Mouse (Mus musculus) layer of hippocampus, adult 8-10 months (tissue): ENCODE data around the gene Stkld1. TPM values are rescaled to one million over a fixed set of nuclear protein-coding genes. Genes with fewer than 3 reads are reported as not detected.
"Not testable (repeated sequence)": the region's sequence is repeated elsewhere in the genome, so short reads cannot be mapped to it uniquely, and the experiment has no call there.

Experiments used
- DNase-seq, 2 experiments: peaks; one replicate each; pipeline ENCODE4 v3.0.0; 2022; ENCODE audit warnings: low spot score in 2 of 2
- total RNA-seq, 4 experiments: library from RNA; stranded (reverse); gene quantifications; 2 replicates each; pipeline ENCODE4 v1.2.4; 2022

Gene Stkld1
- under 1 TPM in 3 of 4 experiments, not detected in 1; 0.34 to 1.00 (median 0.35) TPM for total RNA-seq

DNA sequence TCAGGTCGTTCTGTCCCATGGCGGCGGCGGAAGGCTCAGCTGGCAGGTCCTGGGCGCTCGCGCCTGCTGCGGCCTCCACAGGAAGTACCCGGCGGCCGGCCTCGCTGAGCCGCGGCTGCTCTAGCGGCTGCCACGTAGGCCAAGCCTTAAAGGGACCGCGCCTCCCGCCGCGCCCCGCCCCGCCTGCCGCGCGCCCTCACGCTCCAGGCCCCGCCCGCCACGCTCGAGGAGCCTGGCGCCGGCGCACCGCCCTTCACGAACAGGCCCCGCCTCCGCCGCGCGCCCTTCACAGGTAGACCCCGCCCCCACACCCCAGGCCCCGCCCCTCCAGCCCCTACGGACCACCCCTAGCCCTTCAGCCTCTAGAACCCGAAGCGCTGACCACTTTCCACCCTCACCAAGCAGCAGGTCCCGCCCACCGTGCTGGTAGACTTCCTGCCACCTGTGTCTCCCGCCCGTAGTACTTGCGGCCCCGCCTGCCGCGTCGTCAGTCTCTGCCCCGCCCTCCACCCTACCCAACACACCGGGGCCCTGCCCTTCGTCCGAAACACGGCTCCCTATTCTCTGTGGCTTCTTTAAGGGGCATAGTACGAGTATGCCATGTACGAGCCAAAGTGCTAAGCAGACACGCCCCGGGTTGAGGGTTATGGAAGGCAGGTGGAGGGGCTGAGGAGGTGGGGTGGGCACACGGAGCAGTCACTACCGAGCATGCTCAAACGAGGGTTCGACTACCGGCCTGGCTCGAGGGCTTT is at the start of gene Stkld1, which contains the start of gene Surf4:
TSS of gene Stkld1 (plus strand) at position 744 of the 752 bp plus-strand sequence.
TSS of gene Surf4 (minus strand) at position 625 of the 752 bp plus-strand sequence.
- peak; percentile 82 to 89 for DNase-seq

DNA sequence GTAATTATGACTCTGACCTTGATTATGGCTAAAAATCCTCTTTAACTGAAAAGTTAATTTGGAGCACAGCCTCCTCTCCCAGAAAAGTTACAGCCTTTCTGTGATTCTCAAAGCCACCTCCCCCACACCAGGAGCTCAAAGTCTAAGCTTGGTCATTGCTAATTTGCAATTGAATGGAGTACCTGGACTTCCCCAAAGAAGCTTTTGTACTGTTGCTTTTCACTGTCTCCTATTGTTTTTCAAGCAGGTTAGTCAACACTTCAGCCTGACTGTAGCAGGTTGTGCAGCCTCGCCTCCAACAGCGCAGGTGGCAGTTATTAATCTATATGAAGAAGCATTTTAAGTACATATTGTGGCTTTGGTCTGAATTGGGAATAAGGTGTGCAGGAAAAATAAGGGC is 48.3 kb upstream of the Stkld1 start:
- not testable (repeated sequence) for DNase-seq

DNA sequence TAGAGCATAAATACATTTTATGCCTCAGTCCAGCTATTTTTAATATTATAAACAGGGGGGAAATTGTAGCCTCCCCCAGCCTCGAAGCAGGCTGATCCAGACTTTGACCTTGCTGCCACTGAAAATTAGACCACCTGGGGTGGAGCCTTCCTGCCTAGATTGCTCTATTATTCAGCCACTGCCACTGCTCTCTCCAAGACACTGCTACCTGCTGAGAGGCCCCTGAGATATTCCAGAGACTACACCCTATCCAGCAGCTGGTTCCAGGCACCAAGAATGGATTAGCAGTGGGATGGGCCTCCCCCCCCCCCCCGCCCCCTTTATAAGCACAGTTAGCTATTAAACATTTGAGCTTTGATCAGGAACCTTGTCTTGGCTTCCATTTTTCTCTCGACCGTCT is 47.7 kb upstream of the Stkld1 start:
- not testable (repeated sequence) for DNase-seq

DNA sequence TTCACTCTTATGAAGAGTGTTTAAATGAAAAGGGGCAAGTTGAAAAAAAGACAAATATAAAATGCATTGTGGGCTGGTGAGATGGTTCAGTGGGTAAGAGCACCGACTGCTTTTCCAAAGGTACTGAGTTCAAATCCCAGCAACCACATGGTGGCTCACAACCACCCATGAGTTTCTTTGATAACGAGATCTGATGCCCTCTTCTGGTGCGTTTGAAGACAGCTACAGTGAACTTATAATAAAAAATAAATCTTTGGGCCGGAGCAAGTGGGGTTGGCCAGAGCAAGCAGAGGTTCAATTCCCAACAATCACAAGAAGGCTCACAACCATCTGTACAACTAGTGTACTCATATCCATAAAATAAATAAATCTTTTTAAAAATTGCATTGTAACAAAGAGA is 37.9 kb upstream of the Stkld1 start:
- no peak for DNase-seq

DNA sequence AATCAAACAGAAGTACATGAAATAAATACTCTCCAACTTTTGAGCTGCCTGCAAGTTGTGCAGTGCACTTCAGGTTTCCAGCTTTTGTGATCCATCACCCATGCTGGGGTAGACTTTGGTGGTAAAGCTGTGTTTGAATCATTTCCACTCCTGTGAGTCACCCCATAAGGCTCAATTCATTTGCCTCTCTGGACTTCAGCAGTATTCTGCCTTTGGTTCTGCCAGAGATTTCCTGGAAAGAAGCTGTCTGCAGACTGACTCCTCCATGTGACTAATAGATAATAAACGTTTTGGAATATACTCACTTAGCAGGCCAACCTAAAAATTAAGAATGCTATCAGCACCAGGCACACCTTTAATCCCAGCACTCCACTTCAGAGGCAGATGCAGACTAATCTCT is 33.1 kb upstream of the Stkld1 start:
- DNase-seq: no peak

DNA sequence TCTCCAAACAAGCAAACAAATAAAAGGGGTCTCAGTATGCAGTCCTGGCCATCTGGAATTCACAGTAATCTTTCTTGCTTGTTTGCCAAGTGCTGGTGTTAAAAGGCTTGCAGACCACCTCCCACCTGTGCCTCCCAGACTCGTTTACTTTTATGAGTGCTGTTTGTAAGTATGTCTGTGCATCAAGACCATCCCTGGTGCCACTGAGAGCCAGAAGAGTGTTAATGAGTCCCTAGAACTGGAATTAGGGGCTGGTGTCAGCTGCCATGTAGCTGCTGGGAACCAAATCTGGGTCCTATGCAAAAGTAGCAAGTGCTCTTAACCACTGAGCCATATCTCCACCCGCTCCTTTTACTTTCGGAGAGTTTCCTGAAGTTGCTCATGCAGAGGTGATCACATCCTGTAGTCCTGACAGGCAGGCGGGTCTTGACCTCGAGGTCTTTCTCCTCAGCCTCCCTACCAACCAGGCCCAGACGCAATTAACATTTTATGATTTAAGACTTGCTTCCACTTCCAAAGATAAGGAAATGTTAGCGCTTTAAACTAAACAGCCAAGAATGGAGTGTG is 31.9 kb upstream of the Stkld1 start:
- no peak for DNase-seq

DNA sequence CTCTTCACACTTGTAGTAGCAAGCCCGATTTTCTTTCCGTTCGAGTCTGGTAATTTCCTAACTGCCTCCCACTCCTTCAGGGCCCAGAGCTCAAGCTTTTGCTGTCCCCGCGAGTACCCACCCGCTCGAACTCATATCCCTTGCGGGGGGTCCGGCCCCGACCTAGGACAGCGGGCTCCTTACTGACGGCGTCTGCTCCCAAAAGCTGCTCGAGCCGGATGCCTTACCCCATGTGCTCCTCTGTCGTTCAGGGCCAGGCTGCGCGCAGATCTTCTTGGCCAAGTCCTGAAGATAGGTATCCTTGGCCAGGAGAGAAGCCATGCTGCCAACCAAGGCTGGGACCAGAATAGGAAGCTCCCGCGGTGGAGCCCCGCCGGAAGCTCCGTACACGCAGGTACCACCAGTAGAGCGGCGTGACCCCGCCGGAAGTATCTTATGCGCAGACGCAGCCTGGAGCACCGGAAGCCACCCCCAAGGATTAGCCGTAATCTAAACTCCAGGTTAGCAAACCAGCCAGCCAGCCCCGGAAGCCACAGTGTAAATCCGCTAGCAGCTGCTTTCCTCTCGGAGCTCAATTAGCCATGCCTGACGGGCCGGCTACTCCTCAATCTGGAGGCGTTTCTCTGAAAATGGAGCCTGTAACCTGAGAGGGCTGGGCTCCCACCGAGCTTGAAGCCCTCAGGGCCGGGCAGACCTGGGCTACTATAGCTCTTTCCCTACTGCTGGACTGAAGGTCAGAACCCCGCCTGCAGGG is 31.2 kb upstream of the Stkld1 start, which contains the start of gene Surf6:
TSS of gene Surf6 (minus strand) at position 413 of the 754 bp plus-strand sequence.
- DNase-seq: peak; percentile 95 to 96

DNA sequence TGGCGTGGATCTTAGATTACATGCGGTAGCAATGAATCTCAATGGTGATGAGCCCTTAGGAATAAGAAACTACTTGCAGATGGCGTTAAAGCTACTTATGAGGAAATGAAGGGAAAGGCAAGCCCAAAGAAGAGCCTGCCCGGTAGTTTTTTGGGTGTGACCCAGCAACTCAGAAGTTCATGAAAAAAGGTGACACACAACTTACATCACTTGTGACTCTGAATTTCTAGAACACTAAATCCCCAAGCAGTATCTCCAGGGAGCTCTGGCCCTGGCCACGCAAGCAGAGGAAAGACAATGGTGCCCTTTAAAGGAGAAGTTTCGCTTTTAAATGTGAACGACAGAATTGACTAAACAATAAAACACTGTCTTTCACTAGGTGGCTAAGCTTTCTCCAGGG is 30.5 kb upstream of the Stkld1 start:
- no peak for DNase-seq

DNA sequence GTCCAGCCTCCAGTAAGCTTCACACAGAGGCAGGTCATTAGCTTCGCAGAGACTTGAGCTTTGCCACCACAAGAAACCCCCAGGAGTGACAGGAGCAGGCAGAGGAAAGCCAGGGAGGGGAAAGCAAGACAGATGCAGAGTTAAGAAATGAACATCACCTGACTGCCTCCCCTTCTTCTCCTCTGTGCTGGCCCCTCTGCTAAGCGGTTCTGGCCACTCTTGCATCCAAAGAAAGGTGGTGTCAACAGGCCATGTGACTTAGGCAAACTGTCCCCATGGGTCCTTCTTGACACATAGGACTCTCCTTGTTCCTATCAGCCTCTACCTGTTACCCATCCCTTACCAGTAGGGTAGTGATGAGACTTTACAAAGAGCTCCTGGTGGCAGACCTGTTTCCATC is 27.9 kb upstream of the Stkld1 start:
- DNase-seq: no peak

DNA sequence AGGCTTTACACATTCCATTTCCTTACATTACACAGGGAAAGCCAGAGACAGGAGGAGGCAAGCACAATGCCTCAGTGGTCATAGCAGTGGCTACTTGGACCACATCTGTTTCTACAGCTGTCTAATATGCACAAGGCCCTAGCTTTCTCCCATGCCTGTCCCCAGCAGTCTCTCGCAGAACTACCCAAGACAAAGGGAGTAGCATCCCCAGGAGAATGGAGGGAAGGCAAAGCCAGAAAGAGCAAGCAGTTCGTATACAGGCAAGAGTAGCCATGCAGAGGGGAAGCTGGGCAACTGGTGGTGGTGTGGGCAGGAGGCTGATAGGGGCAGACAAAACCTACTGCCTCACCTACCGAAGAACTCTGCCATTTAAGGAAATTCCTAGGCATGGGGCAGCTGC is 27.4 kb upstream of the Stkld1 start:
- DNase-seq: no peak

DNA sequence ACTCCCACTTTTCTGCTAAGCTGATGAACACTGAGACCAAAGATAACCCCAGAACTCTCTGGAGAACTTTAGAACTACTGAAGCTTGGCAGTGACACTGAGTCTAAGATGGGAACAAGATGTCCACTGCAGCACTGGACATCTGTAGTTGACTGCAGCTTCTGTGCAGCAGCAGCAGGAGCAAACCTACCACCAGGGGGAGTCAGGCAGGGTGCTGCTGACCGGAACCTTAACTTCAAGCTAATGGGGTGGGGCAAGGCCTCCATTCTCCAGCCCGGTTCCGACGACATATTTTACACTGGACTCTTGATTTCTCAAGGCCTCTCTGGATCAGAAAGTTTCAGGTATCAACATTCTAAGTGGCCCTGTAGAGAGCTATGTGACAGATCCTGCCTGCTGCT is 26.7 kb upstream of the Stkld1 start:
- no peak for DNase-seq

DNA sequence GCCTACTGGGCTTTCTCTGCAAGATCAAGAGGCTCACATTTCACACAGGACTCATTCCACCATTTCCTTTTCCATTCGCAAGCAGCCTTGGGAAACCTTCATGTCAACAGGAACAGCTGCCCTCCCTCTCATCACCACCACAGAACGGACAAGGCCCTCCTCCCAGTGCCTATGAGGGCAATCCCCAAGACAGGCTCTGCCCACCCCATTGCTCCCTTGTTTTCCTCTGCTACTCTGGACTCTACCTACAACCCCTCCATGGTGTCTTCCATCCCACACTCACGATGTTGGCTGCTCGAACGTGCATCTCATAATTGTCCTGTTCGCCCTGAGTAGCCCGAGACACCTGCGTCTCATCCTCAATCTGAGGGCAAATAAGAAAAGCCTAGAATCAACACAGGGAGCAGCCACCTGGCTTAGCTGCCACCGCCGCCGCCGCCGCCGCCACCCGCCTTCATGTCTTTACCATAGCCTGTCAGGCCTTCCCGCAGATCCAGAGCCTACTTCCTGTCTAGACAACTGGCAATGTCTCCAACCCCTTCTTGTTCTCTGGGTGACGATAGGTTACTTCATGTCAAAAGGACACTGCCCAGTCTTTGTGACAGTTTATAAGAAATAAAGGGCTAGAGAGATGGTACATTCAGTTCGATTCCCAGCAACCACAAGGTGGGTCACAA is 25.0 kb upstream of the Stkld1 start:
- DNase-seq: no peak

DNA sequence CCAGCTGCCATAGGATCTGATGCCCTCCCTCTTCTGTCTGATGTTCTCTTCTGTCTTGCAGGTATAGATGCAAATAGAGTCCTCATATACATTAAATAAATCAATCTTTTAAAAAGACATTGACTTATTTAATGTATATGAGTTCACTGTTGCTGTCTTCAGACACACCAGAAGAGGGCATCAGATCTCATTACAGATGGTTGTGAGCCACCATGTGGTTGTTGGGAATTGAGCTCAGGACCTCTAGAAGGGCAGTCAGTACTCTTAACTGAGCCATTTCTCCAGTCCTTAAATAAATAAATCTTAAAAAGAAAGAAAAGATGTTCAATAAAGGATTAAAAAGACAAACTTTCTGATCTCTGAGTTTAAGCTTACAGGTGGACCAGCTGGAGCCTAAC is 24.5 kb upstream of the Stkld1 start:
- DNase-seq: no peak

DNA sequence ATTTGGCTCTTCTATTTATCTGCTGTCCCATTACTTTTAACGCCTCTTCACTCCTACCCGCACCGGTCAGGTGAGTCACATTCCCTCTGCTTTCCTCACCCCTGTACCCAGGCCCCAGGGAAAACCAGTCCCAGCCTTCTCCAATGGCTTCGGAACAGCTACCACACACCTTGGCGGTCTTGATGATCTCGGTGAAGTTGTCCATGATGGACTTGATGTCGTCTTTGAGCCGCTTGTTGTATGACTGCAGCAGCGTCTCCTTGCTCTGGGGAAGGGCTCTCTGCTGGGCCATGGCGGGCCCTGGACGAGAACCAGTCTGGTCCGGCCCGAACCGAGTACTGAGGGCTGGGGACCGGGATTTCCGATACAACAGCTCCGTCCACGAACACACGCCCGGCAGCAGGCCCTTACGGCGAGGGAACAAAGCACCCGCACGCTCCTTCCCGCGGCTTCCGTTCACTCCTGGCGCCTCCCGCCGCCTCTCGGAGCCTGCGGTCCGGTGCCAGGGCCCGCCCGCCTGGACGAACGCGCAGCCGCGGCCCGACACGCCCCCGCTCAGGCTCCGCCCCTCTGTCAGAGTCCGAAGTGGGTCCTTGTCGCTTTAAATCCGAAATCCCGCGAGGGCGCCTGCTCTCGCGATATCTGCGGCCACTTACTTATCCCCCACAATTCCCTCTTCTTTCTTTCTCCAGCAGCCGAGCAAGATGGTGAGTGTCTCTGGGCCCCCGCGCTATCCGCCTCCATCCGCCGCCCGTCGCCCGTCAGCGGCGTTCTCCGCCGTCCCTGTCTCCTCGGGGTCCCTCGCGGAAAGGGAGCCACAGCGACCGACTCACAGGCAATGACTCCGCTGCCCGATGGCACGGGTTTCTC is 23.5 kb upstream of the Stkld1 start, which contains the start of the genes Med22 and Rpl7a:
TSS of gene Med22 (minus strand) at position 554 of the 870 bp plus-strand sequence.
TSS of gene Rpl7a (plus strand) at position 641 of the 870 bp plus-strand sequence.
- peak; percentile 98 to 100 for DNase-seq

DNA sequence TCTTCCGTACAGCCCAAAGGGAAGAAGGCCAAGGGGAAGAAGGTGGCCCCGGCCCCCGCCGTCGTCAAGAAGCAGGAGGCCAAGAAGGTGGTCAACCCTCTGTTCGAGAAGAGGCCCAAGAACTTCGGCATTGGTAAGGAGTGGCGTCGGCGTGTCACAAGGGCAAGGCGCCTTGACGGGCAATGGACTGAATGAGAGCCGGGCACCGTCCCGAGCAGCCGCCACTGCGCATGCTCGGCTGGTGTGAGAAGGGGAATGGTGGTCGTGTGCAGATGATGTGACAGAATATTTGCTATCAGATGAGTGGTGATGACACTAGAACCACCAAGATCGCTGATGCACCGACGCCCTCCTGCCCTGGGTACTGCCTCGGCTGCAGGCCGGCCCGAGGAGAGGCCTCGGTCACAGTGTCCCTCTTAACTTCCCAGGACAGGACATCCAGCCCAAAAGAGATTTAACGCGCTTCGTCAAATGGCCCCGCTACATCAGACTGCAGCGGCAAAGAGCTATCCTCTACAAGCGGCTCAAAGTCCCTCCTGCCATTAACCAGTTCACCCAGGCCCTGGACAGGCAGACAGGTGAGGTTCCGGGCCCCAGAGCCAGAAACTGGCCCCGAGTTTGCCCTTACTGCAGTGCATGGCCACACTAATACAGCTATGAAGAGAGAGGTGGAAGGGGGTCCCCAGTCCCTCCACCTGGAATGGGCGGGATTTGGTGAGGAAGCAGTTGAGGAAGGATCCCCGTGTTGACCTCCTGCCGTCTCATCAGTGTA is 22.7 kb upstream of the Stkld1 start:
- peak in 1 of 2 experiments; percentile 60 for DNase-seq

DNA sequence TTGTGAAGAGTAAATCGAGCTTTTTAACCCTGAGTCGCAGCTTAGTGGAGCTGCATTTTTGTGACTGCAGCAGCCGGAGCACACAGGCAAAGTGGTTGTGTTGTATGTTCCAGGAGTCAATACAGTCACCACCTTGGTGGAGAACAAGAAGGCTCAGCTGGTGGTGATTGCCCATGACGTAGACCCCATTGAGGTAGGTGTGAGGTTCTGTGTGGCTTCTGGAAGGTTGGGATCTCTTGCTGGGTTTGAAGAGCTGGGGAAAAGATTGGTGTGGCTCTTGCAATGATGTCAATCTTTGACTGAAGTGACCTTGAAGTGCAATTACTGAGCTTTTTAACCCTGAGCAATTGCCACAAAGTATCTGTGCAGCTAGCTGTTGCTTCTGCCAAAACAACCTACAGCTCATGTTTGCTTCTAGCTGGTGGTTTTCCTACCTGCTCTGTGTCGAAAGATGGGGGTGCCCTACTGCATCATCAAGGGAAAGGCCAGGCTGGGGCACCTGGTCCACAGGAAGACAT is 21.5 kb upstream of the Stkld1 start:
- DNase-seq: no peak

DNA sequence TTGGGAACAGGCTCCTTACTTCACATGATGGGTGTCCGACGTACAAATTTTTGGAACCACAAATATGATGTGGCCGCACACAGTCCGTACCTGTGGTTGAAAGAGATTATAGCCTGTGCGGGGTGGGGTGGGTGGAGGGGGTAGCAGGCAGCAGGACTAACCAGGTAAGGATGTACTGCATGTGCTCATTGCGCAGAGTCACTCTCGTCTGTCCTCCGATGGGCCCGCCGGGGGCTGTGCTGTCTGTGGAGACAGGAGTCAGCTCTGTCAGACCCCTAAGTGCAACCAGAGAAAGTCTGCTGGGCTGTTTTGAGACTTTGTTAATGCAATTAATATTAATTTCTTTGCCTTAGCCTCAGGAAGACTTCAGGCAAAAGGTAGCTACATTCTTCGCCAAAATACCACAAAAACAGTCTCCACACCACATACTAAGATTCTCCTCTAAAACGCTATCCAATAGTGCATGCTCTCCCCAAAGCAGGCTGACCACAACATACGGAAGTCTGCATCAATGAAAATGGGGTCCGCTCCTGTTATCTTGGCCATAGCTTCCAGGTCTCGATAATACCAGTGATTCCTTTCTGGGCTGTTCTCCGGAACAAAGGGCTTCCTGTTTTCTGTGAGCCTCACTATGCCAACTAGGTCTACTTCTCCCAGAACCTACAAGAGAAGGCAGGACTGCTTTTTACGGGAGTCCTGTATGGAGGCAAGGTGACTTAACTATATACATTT is 20.3 kb upstream of the Stkld1 start:
- no peak for DNase-seq

DNA sequence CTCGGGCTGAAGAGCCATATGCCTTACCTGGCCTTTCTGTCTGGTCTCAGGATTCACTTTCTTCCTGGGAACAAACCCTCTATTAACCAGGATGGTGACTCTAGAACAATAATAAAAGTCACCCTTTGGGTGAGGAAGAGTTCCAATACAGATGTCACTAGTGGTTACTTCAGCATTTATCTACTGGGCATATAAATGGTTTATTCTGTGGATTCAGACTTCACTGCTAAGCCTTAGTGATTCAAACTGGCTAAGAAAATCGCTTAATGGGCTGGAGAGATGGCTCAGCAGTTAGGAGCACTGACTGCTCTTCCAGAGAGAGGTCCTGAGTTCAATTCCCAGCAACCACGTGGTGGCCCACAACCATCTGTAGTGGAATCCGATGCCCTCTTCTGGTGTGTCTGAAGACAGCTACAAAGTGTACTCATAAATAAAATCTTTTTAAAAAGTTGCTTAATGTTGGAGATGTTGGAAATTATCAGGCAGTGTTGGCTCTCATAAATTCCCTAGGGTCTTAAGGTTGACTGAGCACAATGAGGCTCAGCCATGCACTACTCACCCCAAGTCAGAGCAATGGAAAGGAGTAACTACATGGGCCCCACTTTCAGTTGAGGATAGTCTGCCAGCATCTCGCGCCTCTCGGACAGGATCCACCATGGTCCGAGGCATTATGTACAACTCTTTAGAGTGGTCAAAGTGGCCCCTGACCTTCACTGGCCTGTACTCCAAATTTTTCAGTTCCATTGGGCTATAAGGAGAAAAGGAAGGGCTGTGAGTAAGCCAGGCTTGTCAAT is 19.5 kb upstream of the Stkld1 start:
- no peak for DNase-seq
